Mouse (Mus musculus): Measurements from ENCODE around the gene Zfp108.

GRCm38 (mm10) chr7:24299823-24300481 is 45.4 kb downstream of the Zfp108 start:
- TF ChIP-seq CTCF (IDR thresholded peaks at IDR 0.05) = no peak
- no peak for TF ChIP-seq POLR2A (IDR thresholded peaks at IDR 0.05; ENCODE audit: insufficient read depth, low read depth, low read length)
